Mouse (Mus musculus) heart, adult 2 months (tissue): ENCODE results near the gene Slc19a1. TPM values are rescaled to one million over a fixed set of nuclear protein-coding genes. Genes with fewer than 3 reads are reported as not detected.

Experiments used
- DNase-seq, 2 experiments: peaks; one replicate each; pipeline ENCODE4 v3.0.0; 2021
- H3K27ac ChIP-seq: fragments of 200-600 bp; 2 replicates; pipeline ENCODE4 v1.8.1; 2022
- H3K27me3 ChIP-seq: fragments of 200-500 bp; 2 replicates; pipeline ENCODE4 v1.6.1; 2012; ENCODE audit warnings: mild to moderate bottlenecking, low read length, inconsistent platforms, mixed read lengths; ENCODE audit not compliant: control insufficient read depth, insufficient read depth
- H3K36me3 ChIP-seq: fragments of 200-500 bp; 2 replicates; pipeline ENCODE4 v1.6.1; 2012; ENCODE audit warnings: low read length, inconsistent platforms; ENCODE audit not compliant: control insufficient read depth, insufficient read depth
- H3K4me1 ChIP-seq: fragments of 200-500 bp; 2 replicates; pipeline ENCODE4 v1.6.1; 2011; ENCODE audit warnings: low read length; ENCODE audit not compliant: control insufficient read depth, insufficient read depth
- H3K4me3 ChIP-seq: fragments of 200-600 bp; 2 replicates; pipeline ENCODE4 v1.8.1; 2022
- H3K79me2 ChIP-seq: fragments of 200-500 bp; replicated peaks from 2 replicates; pipeline ENCODE4 v1.6.1; 2012; ENCODE audit warnings: mild to moderate bottlenecking, inconsistent platforms, low read length, moderate library complexity, mixed read lengths; ENCODE audit not compliant: control insufficient read depth, insufficient read depth
- H3K9ac ChIP-seq: fragments of 200-500 bp; 2 replicates; pipeline ENCODE4 v1.6.1; 2012; ENCODE audit warnings: low read depth, mild to moderate bottlenecking, control low read depth, inconsistent platforms, low read length, mixed read lengths
- CTCF ChIP-seq: fragments of 200-600 bp; IDR thresholded peaks from 2 replicates; pipeline ENCODE4 v1.8.1; 2022; ENCODE audit warnings: antibody characterized with exemption, mild to moderate bottlenecking, moderate library complexity
- EP300 ChIP-seq: fragments of 200-500 bp; IDR thresholded peaks from 2 replicates; pipeline ENCODE4 v1.6.1; 2011; ENCODE audit warnings: low read depth, low read length, control low read depth; ENCODE audit not compliant: insufficient read depth
- POLR2A ChIP-seq: fragments of 200-500 bp; IDR thresholded peaks from 2 replicates; pipeline ENCODE4 v1.6.1; 2011; ENCODE audit warnings: mild to moderate bottlenecking, low read depth, low read length, control low read depth; ENCODE audit not compliant: insufficient read depth
- WGBS: fragments of 180-500 bp; shearing (Covaris S2); methylation state at CpG from one replicate; pipeline ENCODE4 v1.1.7; 2018; 5-methylcytosine and 5-hydroxymethylcytosine counted together
- intact Hi-C: fragments of 180-260 bp; cut with DNase I; formaldehyde crosslinking; loops from one replicate; pipeline ENCODE4 v1.15.1; 2025
- polyA plus RNA-seq: library from polyadenylated mRNA; depleted of rRNA; stranded (reverse); fragments of >200 nt; gene quantifications from 2 replicates; pipeline ENCODE4 v1.2.3, GENCODE M21; 2012
- total RNA-seq, 2 experiments: library from RNA; stranded (reverse); gene quantifications; 2 replicates each; pipeline ENCODE4 v1.2.3; 2021

Slc19a1 gene
- total and polyA plus RNA-seq, 3 experiments = 4.0 to 17.4 (median 5.7) TPM

- 57% methylated on average over 8 of the region's 8 CpGs for WGBS
- intact Hi-C loops = no loop called here
- no peaks in the 10 kb centered on the region for H3K27me3 ChIP-seq
- H3K4me3 ChIP-seq = no peak overlapping the region
- no peak overlapping the region for H3K27ac ChIP-seq
- H3K9ac ChIP-seq = no peak overlapping the region
- TF ChIP-seq POLR2A (no peak), EP300 (no peak), CTCF (no peak)
- no peaks in the 10 kb centered on the region for H3K36me3 ChIP-seq
- H3K4me1 ChIP-seq = no peaks in the 10 kb centered on the region
- DNase-seq = no peak
- no peaks in the 10 kb centered on the region for H3K79me2 ChIP-seq
These were observed 24.5 kb upstream of the Slc19a1 start for GRCm38 (mm10) chr10:77007433-77008108.

- intact Hi-C loops = no loop called here
- WGBS = 42% methylated on average over 9 of the region's 9 CpGs
- H3K36me3 ChIP-seq = no peaks in the 10 kb centered on the region
- H3K27ac ChIP-seq = no peak overlapping the region
- no peak overlapping the region for H3K4me3 ChIP-seq
- DNase-seq = no peak
- H3K79me2 ChIP-seq = no peaks in the 10 kb centered on the region
- TF ChIP-seq CTCF (no peak), POLR2A (no peak), EP300 (no peak)
- H3K9ac ChIP-seq = no peak overlapping the region
- no peaks in the 10 kb centered on the region for H3K4me1 ChIP-seq
- H3K27me3 ChIP-seq = no peaks in the 10 kb centered on the region
These were observed 23.9 kb upstream of the Slc19a1 start for GRCm38 (mm10) chr10:77008109-77008561.

GRCm38 (mm10) chr10:77008698-77009097, 23.3 kb upstream of the Slc19a1 start:
- 79% methylated on average over 3 of the region's 3 CpGs for WGBS
- H3K36me3 ChIP-seq = no peaks in the 10 kb centered on the region
- TF ChIP-seq EP300 (no peak), POLR2A (no peak), CTCF (no peak)
- no peak overlapping the region for H3K9ac ChIP-seq
- no peaks in the 10 kb centered on the region for H3K4me1 ChIP-seq
- no peaks in the 10 kb centered on the region for H3K27me3 ChIP-seq
- H3K27ac ChIP-seq = no peak overlapping the region
- intact Hi-C loops = no loop called here
- H3K4me3 ChIP-seq = no peak overlapping the region
- DNase-seq = no peak
- H3K79me2 ChIP-seq = no peaks in the 10 kb centered on the region

- intact Hi-C loops = no loop called here
- Histone ChIP-seq H3K27ac (no peak overlapping the region), H3K9ac (no peak overlapping the region), H3K79me2 (no peaks in the 10 kb centered on the region), H3K27me3 (no peaks in the 10 kb centered on the region), H3K4me3 (no peak overlapping the region), H3K36me3 (no peaks in the 10 kb centered on the region), H3K4me1 (no peaks in the 10 kb centered on the region)
- no peak for DNase-seq
- no peak for TF ChIP-seq POLR2A
- TF ChIP-seq EP300 = no peak
- no peak for TF ChIP-seq CTCF
- 67% methylated on average over 4 of the region's 4 CpGs for WGBS
These were observed 20.4 kb upstream of the Slc19a1 start for GRCm38 (mm10) chr10:77011681-77012080.

- Histone ChIP-seq H3K4me3 (no peak overlapping the region), H3K27me3 (no peaks in the 10 kb centered on the region), H3K4me1 (no peaks in the 10 kb centered on the region), H3K9ac (no peak overlapping the region), H3K27ac (no peak overlapping the region), H3K79me2 (no peaks in the 10 kb centered on the region), H3K36me3 (no peaks in the 10 kb centered on the region)
- no peak for DNase-seq
- intact Hi-C loops = no loop called here
- no peak for TF ChIP-seq POLR2A
- no peak for TF ChIP-seq EP300
- no peak for TF ChIP-seq CTCF
- WGBS = 82% methylated on average over 7 of the region's 7 CpGs
These were observed 16.0 kb upstream of the Slc19a1 start for GRCm38 (mm10) chr10:77016080-77016479.

- Histone ChIP-seq H3K9ac (no peak overlapping the region), H3K4me3 (no peak overlapping the region), H3K27me3 (no peaks in the 10 kb centered on the region), H3K79me2 (no peaks in the 10 kb centered on the region), H3K36me3 (no peaks in the 10 kb centered on the region), H3K27ac (no peak overlapping the region), H3K4me1 (no peaks in the 10 kb centered on the region)
- intact Hi-C loops = no loop called here
- 67% methylated on average over 8 of the region's 8 CpGs for WGBS
- no peak for DNase-seq
- TF ChIP-seq EP300 = no peak
- TF ChIP-seq CTCF = no peak
- no peak for TF ChIP-seq POLR2A
These were observed 15.5 kb upstream of the Slc19a1 start for GRCm38 (mm10) chr10:77016499-77016898.

- WGBS = 77% methylated on average over 2 of the region's 2 CpGs
- no peaks in the 10 kb centered on the region for H3K4me1 ChIP-seq
- TF ChIP-seq POLR2A = no peak
- TF ChIP-seq EP300 = no peak
- DNase-seq = no peak
- no peaks in the 10 kb centered on the region for H3K36me3 ChIP-seq
- intact Hi-C loops = no loop called here
- H3K4me3 ChIP-seq = no peak overlapping the region
- no peak overlapping the region for H3K9ac ChIP-seq
- no peak overlapping the region for H3K27ac ChIP-seq
- H3K27me3 ChIP-seq = no peaks in the 10 kb centered on the region
- H3K79me2 ChIP-seq = no peaks in the 10 kb centered on the region
These were observed 15.0 kb upstream of the Slc19a1 start for GRCm38 (mm10) chr10:77017061-77017460.
